Mouse (Mus musculus) layer of hippocampus, adult 18-20 months (tissue): ENCODE measurements around the gene Kat6b. TPM values are rescaled to one million over a fixed set of nuclear protein-coding genes. Genes with fewer than 3 reads are reported as not detected.

Experiments
- DNase-seq, 2 experiments: peaks; one replicate each; pipeline ENCODE4 v3.0.0; 2022; ENCODE audit warnings: low spot score in 2 of 2
- total RNA-seq, 2 experiments: library from RNA; stranded (reverse); gene quantifications; 2 replicates each; pipeline ENCODE4 v1.2.3; 2021

Kat6b gene
- total RNA-seq, 2 experiments from 2014 or later = 106 to 120 TPM

GRCm38 (mm10) chr14:21558440-21559131 is 77.4 kb downstream of the Kat6b start:
- no peak for DNase-seq

- no peak for DNase-seq
Observed at GRCm38 (mm10) chr14:21559447-21559846, 78.2 kb downstream of the Kat6b start.

GRCm38 (mm10) chr14:21560481-21561209 is 79.4 kb downstream of the Kat6b start:
- no peak for DNase-seq

- no peak for DNase-seq
Observed at GRCm38 (mm10) chr14:21561396-21562065, 80.3 kb downstream of the Kat6b start.

- no peak for DNase-seq
Observed at GRCm38 (mm10) chr14:21563584-21564118, 82.4 kb downstream of the Kat6b start.

GRCm38 (mm10) chr14:21565541-21566353 is 84.5 kb downstream of the Kat6b start:
- DNase-seq = peak in 1 of 2 experiments; percentile 68

GRCm38 (mm10) chr14:21567293-21567984 is 86.2 kb downstream of the Kat6b start:
- DNase-seq = no peak

- DNase-seq = no peak
Observed at GRCm38 (mm10) chr14:21568821-21569220, 87.6 kb downstream of the Kat6b start.

GRCm38 (mm10) chr14:21574686-21575309 is 93.6 kb downstream of the Kat6b start:
- DNase-seq = no peak

GRCm38 (mm10) chr14:21576867-21577266 is 95.6 kb downstream of the Kat6b start:
- no peak for DNase-seq

- DNase-seq = no peak
Observed at GRCm38 (mm10) chr14:21581198-21581597, 100.0 kb downstream of the Kat6b start.

- no peak for DNase-seq
Observed at GRCm38 (mm10) chr14:21582301-21582700, 101.1 kb downstream of the Kat6b start.

GRCm38 (mm10) chr14:21583051-21583450 is 101.8 kb downstream of the Kat6b start:
- peak; percentile 56 to 69 for DNase-seq

GRCm38 (mm10) chr14:21583868-21584267 is 102.6 kb downstream of the Kat6b start:
- no peak for DNase-seq

GRCm38 (mm10) chr14:21584468-21585135 is 103.4 kb downstream of the Kat6b start:
- no peak for DNase-seq

- no peak for DNase-seq
Observed at GRCm38 (mm10) chr14:21585491-21586251, 104.4 kb downstream of the Kat6b start.

GRCm38 (mm10) chr14:21586481-21587118 is 105.4 kb downstream of the Kat6b start:
- DNase-seq = no peak

- no peak for DNase-seq
Observed at GRCm38 (mm10) chr14:21587931-21588330, 106.7 kb downstream of the Kat6b start.
